Mouse (Mus musculus): Measurements from ENCODE around the gene Olfr1047. TPM values are rescaled to one million over a fixed set of nuclear protein-coding genes. Genes with fewer than 3 reads are reported as not detected.

Olfr1047 gene
- not detected in 2 replicates for polyA plus RNA-seq (2012; rRNA removed; ENCODE audit: low replicate concordance)

DNA sequence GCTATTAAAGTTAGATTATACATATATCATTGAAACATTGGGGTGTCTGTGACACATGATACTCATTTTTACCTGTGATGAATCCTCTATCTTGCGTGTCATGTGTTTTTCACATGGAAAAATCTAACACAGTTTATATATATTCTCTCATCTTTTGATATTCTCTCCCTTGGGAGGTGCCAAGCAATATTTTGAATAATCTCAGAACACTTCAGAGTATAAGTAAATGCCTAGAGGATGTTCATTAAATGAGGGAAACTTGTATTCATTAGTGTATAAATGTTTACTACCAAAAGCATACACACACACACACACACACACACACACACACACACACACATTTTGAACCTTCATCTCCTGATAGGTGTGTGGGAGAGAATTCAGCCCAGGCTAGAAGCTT is at the start of gene Olfr1047:
Olfr1047 (minus strand) TSS at position 101 of the 400 bp plus-strand sequence.

DNA sequence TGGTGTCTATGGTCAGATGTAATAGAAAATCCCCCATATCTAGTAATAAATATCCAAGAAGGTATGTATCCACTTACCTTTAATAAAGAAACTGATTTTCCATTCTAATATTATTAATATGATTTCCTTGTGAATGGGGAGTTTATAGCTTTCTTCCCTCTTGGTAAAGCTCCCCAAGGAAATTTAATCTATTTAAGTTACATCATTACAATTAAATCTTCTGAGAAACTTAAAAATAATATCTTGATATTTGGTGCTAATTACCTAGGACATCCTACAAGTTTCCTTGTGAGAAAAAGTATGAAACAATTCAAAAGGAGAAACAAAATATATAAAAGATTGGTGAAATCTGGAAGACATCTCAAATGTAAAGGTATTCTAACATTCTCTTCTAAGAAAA is 47.8 kb upstream of the Olfr1047 start, which contains the start of gene Olfr1051:
Olfr1051 (minus strand) TSS at position 101 of the 400 bp plus-strand sequence.

DNA sequence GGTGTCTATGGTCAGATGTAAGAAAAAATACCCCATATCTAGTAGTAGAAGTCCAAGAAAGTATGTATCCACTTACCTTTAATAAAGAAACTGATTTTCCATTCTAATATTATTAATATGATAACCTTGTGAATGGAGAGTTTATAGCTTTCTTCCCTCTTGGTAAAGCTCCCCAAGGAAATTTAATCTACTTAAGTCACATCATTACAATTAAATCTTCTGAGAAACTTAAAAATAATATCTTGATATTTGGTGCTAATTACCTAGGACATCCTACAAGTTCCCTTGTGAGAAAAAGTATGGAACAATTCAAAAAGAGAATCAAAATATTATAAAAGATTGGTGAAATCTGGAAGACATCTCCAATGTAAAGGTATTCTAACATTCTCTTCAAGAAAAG is 27.0 kb upstream of the Olfr1047 start, which contains the start of gene Olfr1049:
Olfr1049 (minus strand) TSS at position 101 of the 400 bp plus-strand sequence.

DNA sequence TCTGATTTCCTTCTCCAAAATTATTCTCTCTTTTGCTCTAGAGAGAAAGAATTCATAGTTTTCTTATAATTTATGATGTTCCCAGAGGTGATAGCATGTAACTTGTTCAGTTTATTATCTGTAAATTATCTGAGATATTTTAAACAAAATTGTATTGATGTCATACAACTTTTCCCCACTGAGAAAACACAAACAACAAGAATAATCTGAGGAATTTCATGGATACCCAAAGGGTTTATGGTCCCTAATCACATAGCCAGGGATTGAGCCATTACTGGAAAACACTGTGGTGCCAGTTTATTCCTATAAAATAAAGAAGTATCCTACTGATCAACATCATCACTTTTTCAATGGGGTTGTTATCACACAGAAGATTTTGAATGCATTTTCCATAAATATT is 9.0 kb upstream of the Olfr1047 start, which contains the start of gene Olfr1048:
Olfr1048 (minus strand) TSS at position 101 of the 400 bp plus-strand sequence.

GRCm38 (mm10) chr2:86219214-86219613 is 12.0 kb downstream of the Olfr1047 start, which contains the start of gene Olfr1046:
Gene Olfr1046 (minus strand): TSS chr2:86219314.

DNA sequence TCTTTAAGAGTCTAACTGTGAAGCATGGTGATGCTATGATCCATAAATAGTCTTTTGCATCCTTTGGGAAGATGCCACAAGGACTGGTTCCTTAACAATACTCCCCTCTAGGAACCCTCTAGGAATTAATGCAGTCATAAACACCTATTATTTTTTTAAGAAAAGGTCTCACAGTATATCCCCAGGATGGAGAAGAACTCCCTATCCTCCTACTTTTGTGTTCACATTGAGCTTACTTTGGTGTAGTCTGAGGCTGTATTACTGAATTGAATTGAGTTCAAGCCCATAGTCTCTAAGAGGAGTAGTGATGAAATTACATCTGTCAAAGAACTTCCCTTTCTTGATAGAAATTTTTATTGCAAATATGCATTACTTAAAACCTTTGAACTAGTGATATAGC is 28.3 kb downstream of the Olfr1047 start, which contains the start of gene Olfr1045:
Olfr1045 (minus strand) TSS at position 101 of the 400 bp plus-strand sequence.

DNA sequence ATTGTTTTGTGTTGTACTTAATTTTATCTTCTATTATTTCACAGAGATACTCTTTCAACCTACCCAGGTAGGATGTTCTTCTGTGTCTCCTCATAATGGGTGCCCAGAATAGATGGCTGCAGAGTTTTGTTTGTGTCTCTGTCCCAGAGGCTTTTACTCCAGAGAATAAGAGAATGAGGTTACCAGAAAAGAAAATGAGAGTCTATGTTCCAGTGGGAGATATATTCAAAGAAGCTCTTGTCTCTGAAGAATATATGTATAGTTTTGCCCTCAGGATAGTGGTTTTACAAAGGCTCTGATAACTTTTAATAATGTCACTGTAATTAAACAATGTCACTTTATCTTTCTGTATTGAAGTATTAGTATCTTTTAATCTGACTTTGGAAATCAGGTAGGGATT is 45.6 kb downstream of the Olfr1047 start, which contains the start of gene Olfr52:
Olfr52 (minus strand) TSS at position 101 of the 400 bp plus-strand sequence.

GRCm38 (mm10) chr2:86177720-86178119 is 53.5 kb downstream of the Olfr1047 start, which contains the start of gene Olfr1044:
Gene Olfr1044 (minus strand): TSS chr2:86177820.

Other genes starting within 250 kb of the Olfr1047 start
- not detected in 2 replicates for gene Olfr1031, start 241.1 kb downstream of the Olfr1047 start, polyA plus RNA-seq (2012; rRNA removed; ENCODE audit: low replicate concordance)
- not detected in 2 replicates for gene Olfr1032, start 225.9 kb downstream of the Olfr1047 start, polyA plus RNA-seq (2012; rRNA removed; ENCODE audit: low replicate concordance)
- 0.04 and 0.14 TPM in 2 replicates for gene Olfr1033, start 210.8 kb downstream of the Olfr1047 start, polyA plus RNA-seq (2012; rRNA removed; ENCODE audit: low replicate concordance)
- gene Olfr1034, start 185.5 kb downstream of the Olfr1047 start, polyA plus RNA-seq (2012; rRNA removed; ENCODE audit: low replicate concordance): not detected in 2 replicates
- gene Olfr1036, start 157.4 kb downstream of the Olfr1047 start, polyA plus RNA-seq (2012; rRNA removed; ENCODE audit: low replicate concordance): not detected in 2 replicates
- gene Olfr1037, start 144.0 kb downstream of the Olfr1047 start, polyA plus RNA-seq (2012; rRNA removed; ENCODE audit: low replicate concordance): not detected in 2 replicates
- gene Olfr1039, start 95.5 kb downstream of the Olfr1047 start, polyA plus RNA-seq (2012; rRNA removed; ENCODE audit: low replicate concordance): not detected in 2 replicates
- gene Olfr1040, start 84.7 kb downstream of the Olfr1047 start, polyA plus RNA-seq (2012; rRNA removed; ENCODE audit: low replicate concordance): not detected in 2 replicates
- gene Olfr1042, start 69.6 kb downstream of the Olfr1047 start, polyA plus RNA-seq (2012; rRNA removed; ENCODE audit: low replicate concordance): not detected in 2 replicates
- not detected in 2 replicates for gene Olfr1043, start 63.9 kb downstream of the Olfr1047 start, polyA plus RNA-seq (2012; rRNA removed; ENCODE audit: low replicate concordance)
- gene Olfr1044, start 53.6 kb downstream of the Olfr1047 start, polyA plus RNA-seq (2012; rRNA removed; ENCODE audit: low replicate concordance): not detected in 2 replicates
- gene Olfr52, start 45.7 kb downstream of the Olfr1047 start, polyA plus RNA-seq (2012; rRNA removed; ENCODE audit: low replicate concordance): not detected in 2 replicates
- not detected in 2 replicates for gene Olfr1045, start 28.4 kb downstream of the Olfr1047 start, polyA plus RNA-seq (2012; rRNA removed; ENCODE audit: low replicate concordance)
- not detected in 2 replicates for gene Olfr1046, start 12.1 kb downstream of the Olfr1047 start, polyA plus RNA-seq (2012; rRNA removed; ENCODE audit: low replicate concordance)
- gene Olfr1048, start 8.9 kb upstream of the Olfr1047 start, polyA plus RNA-seq (2012; rRNA removed; ENCODE audit: low replicate concordance): not detected in 2 replicates
- gene Olfr1049, start 26.9 kb upstream of the Olfr1047 start, polyA plus RNA-seq (2012; rRNA removed; ENCODE audit: low replicate concordance): not detected in 2 replicates
- not detected in 2 replicates for gene Olfr1051, start 47.7 kb upstream of the Olfr1047 start, polyA plus RNA-seq (2012; rRNA removed; ENCODE audit: low replicate concordance)
- gene Olfr1052, start 61.1 kb upstream of the Olfr1047 start, polyA plus RNA-seq (2012; rRNA removed; ENCODE audit: low replicate concordance): not detected in 2 replicates
- not detected in 2 replicates for gene Olfr1053, start 83.9 kb upstream of the Olfr1047 start, polyA plus RNA-seq (2012; rRNA removed; ENCODE audit: low replicate concordance)
- gene Olfr1054, start 104.0 kb upstream of the Olfr1047 start, polyA plus RNA-seq (2012; rRNA removed; ENCODE audit: low replicate concordance): not detected in 2 replicates
- gene Olfr1055, start 118.9 kb upstream of the Olfr1047 start, polyA plus RNA-seq (2012; rRNA removed; ENCODE audit: low replicate concordance): not detected in 2 replicates
- not detected in 2 replicates for gene Olfr1056, start 131.1 kb upstream of the Olfr1047 start, polyA plus RNA-seq (2012; rRNA removed; ENCODE audit: low replicate concordance)
- not detected in 2 replicates for gene Olfr1057, start 147.0 kb upstream of the Olfr1047 start, polyA plus RNA-seq (2012; rRNA removed; ENCODE audit: low replicate concordance)
- not detected in 2 replicates for gene Olfr1058, start 157.2 kb upstream of the Olfr1047 start, polyA plus RNA-seq (2012; rRNA removed; ENCODE audit: low replicate concordance)
- gene Olfr1061, start 182.6 kb upstream of the Olfr1047 start, polyA plus RNA-seq (2012; rRNA removed; ENCODE audit: low replicate concordance): not detected in 2 replicates
- not detected in 2 replicates for gene Olfr1062, start 195.3 kb upstream of the Olfr1047 start, polyA plus RNA-seq (2012; rRNA removed; ENCODE audit: low replicate concordance)
- gene Olfr1065, start 219.2 kb upstream of the Olfr1047 start, polyA plus RNA-seq (2012; rRNA removed; ENCODE audit: low replicate concordance): not detected in 2 replicates
- gene Olfr1066, start 224.9 kb upstream of the Olfr1047 start, polyA plus RNA-seq (2012; rRNA removed; ENCODE audit: low replicate concordance): not detected in 2 replicates